Mouse (Mus musculus): Measurements from ENCODE around the gene Zfp286.
A peak's percentile ranks its signal among the peaks of the same experiment; 100 is the strongest.

Gene Zfp286

GRCm38 (mm10) chr11:62788935-62789616, at the start of gene Zfp286:
TSS of gene Zfp286 (minus strand) at chr11:62789462.
- peak; percentile 89 for DNase-seq (ENCODE audit: inconsistent ontology term)

- peak; percentile 40 for DNase-seq (ENCODE audit: inconsistent ontology term)
Measured at GRCm38 (mm10) chr11:62831906-62832305, 42.6 kb upstream of the Zfp286 start.

GRCm38 (mm10) chr11:62830387-62830786, 41.1 kb upstream of the Zfp286 start:
- no peak for DNase-seq (ENCODE audit: inconsistent ontology term)

GRCm38 (mm10) chr11:62827911-62828310, 38.6 kb upstream of the Zfp286 start:
- no peak for DNase-seq (ENCODE audit: inconsistent ontology term)

GRCm38 (mm10) chr11:62827135-62827534, 37.9 kb upstream of the Zfp286 start:
- DNase-seq (ENCODE audit: inconsistent ontology term), result no peak

- DNase-seq (ENCODE audit: inconsistent ontology term), result no peak
Measured at GRCm38 (mm10) chr11:62826106-62826733, 37.0 kb upstream of the Zfp286 start.

GRCm38 (mm10) chr11:62825222-62826105, 36.2 kb upstream of the Zfp286 start:
- DNase-seq (ENCODE audit: inconsistent ontology term), result no peak

- DNase-seq (ENCODE audit: inconsistent ontology term), result no peak
Measured at GRCm38 (mm10) chr11:62824211-62824610, 34.9 kb upstream of the Zfp286 start.

GRCm38 (mm10) chr11:62821893-62822292, 32.6 kb upstream of the Zfp286 start:
- DNase-seq (ENCODE audit: inconsistent ontology term), result no peak

GRCm38 (mm10) chr11:62820661-62821437, 31.6 kb upstream of the Zfp286 start:
- DNase-seq (ENCODE audit: inconsistent ontology term), result peak; percentile 84

GRCm38 (mm10) chr11:62820059-62820541, 30.8 kb upstream of the Zfp286 start, which contains the start of gene Trim16:
TSS of gene Trim16 (plus strand) at chr11:62820231.
- DNase-seq (ENCODE audit: inconsistent ontology term), result peak; percentile 91

GRCm38 (mm10) chr11:62819059-62819686, 29.9 kb upstream of the Zfp286 start:
- DNase-seq (ENCODE audit: inconsistent ontology term), result no peak

GRCm38 (mm10) chr11:62816591-62816990, 27.3 kb upstream of the Zfp286 start:
- DNase-seq (ENCODE audit: inconsistent ontology term), result no peak

- no peak for DNase-seq (ENCODE audit: inconsistent ontology term)
Measured at GRCm38 (mm10) chr11:62815438-62815837, 26.2 kb upstream of the Zfp286 start.

- no peak for DNase-seq (ENCODE audit: inconsistent ontology term)
Measured at GRCm38 (mm10) chr11:62814625-62815024, 25.4 kb upstream of the Zfp286 start.

- DNase-seq (ENCODE audit: inconsistent ontology term), result no peak
Measured at GRCm38 (mm10) chr11:62813970-62814624, 24.8 kb upstream of the Zfp286 start.

GRCm38 (mm10) chr11:62813497-62813896, 24.2 kb upstream of the Zfp286 start:
- no peak for DNase-seq (ENCODE audit: inconsistent ontology term)

GRCm38 (mm10) chr11:62812268-62812667, 23.0 kb upstream of the Zfp286 start:
- no peak for DNase-seq (ENCODE audit: inconsistent ontology term)

GRCm38 (mm10) chr11:62809201-62809600, 19.9 kb upstream of the Zfp286 start:
- DNase-seq (ENCODE audit: inconsistent ontology term), result no peak

- no peak for DNase-seq (ENCODE audit: inconsistent ontology term)
Measured at GRCm38 (mm10) chr11:62807965-62808364, 18.7 kb upstream of the Zfp286 start.

Measured in Muller cell, postnatal 12 days (primary cell).